Mouse (Mus musculus) CH12.LX (cell line): Measurements from ENCODE around the gene Zfhx3. TPM values are rescaled to one million over a fixed set of nuclear protein-coding genes. Genes with fewer than 3 reads are reported as not detected.

Source experiments
- DNase-seq: peaks from one replicate; pipeline ENCODE4 v3.0.0-alpha.2; 2013; ENCODE audit errors: extremely low read depth
- H3K27ac ChIP-seq: 2 replicates; pipeline ENCODE4 v1.5.1; 2012; ENCODE audit warnings: low read depth, mild to moderate bottlenecking, control low read depth, moderate library complexity; ENCODE audit not compliant: insufficient read depth
- H3K27me3 ChIP-seq: replicated peaks from 2 replicates; pipeline ENCODE3; 2012; ENCODE audit warnings: inconsistent platforms
- H3K36me3 ChIP-seq, 2 experiments: replicated peaks in 1 of 2; 2 replicates each; pipeline versions ENCODE3 to v1.6.1; 2012; ENCODE audit warnings: inconsistent platforms in 1 of 2, low read length in 1 of 2, mild to moderate bottlenecking in 1 of 2, mixed read lengths in 1 of 2, moderate library complexity in 1 of 2; ENCODE audit not compliant: control insufficient read depth in 1 of 2, insufficient read depth in 1 of 2
- H3K4me1 ChIP-seq, 2 experiments: 2 replicates each; pipeline ENCODE4 v1.6.1; 2012; ENCODE audit warnings: inconsistent platforms in 1 of 2, moderate library complexity in 1 of 2; ENCODE audit not compliant: insufficient read depth in 2 of 2, control insufficient read depth in 1 of 2
- H3K4me2 ChIP-seq: 2 replicates; pipeline ENCODE4 v1.6.1; 2012; ENCODE audit warnings: low read depth, mild to moderate bottlenecking, control low read depth; ENCODE audit not compliant: poor library complexity, insufficient read depth, severe bottlenecking
- H3K4me3 ChIP-seq, 3 experiments: fragments of 150-350 bp in 1 of 3; sonication (generic) in 1 of 3; replicated peaks in 1 of 3; 2 replicates each; pipeline versions ENCODE3 to v1.5.1; 2011 to 2012; ENCODE audit warnings: low read depth in 2 of 3, low read length in 2 of 3, mild to moderate bottlenecking in 2 of 3, moderate library complexity in 2 of 3, control low read depth in 1 of 3, improper control_type of control experiment in 1 of 3, inconsistent platforms in 1 of 3, mixed read lengths in 1 of 3; ENCODE audit not compliant: poor library complexity in 1 of 3
- H3K79me2 ChIP-seq: replicated peaks from 2 replicates; pipeline ENCODE4 v1.6.1; 2012; ENCODE audit warnings: mild to moderate bottlenecking, moderate library complexity; ENCODE audit not compliant: control insufficient read depth, poor library complexity, insufficient read depth, severe bottlenecking; ENCODE audit errors: extremely low read depth
- H3K9ac ChIP-seq: 2 replicates; pipeline ENCODE4 v1.6.1; 2012; ENCODE audit warnings: low read depth, mild to moderate bottlenecking, control low read depth, moderate library complexity; ENCODE audit not compliant: insufficient read depth
- H3K9me3 ChIP-seq: replicated peaks from 2 replicates; pipeline ENCODE3; 2012; ENCODE audit warnings: low read length, inconsistent platforms, mixed read lengths
- BHLHE40 ChIP-seq: IDR thresholded peaks from 2 replicates; pipeline ENCODE4 v1.6.1; 2011; ENCODE audit warnings: mild to moderate bottlenecking, low read depth, low read length, improper control_type of control experiment
- CHD1 ChIP-seq: IDR thresholded peaks from 2 replicates; pipeline ENCODE4 v1.6.1; 2012; ENCODE audit warnings: low read depth, low read length, improper control_type of control experiment, inconsistent platforms
- CHD2 ChIP-seq: IDR thresholded peaks from 2 replicates; pipeline ENCODE4 v1.6.1; 2011; ENCODE audit warnings: low read length, improper control_type of control experiment
- CTCF ChIP-seq, 2 experiments: IDR thresholded peaks in 1 of 2; conservative IDR thresholded peaks in 1 of 2; 2 replicates each; pipeline ENCODE4 v1.5.1; 2011 to 2012; ENCODE audit warnings: low read depth in 2 of 2, low read length in 2 of 2, improper control_type of control experiment in 1 of 2, inconsistent platforms in 1 of 2, mild to moderate bottlenecking in 1 of 2, moderate library complexity in 1 of 2
- EP300 ChIP-seq: IDR thresholded peaks from 2 replicates; pipeline ENCODE4 v1.6.1; 2011; ENCODE audit warnings: low read length, improper control_type of control experiment
- ETS1 ChIP-seq: conservative IDR thresholded peaks from 2 replicates; pipeline ENCODE4 v1.6.1; 2012; ENCODE audit warnings: low read depth, mild to moderate bottlenecking, inconsistent platforms, low read length, improper control_type of control experiment, moderate library complexity
- GABPA ChIP-seq: IDR thresholded peaks from 2 replicates; pipeline ENCODE4 v1.6.1; 2012; ENCODE audit warnings: low read depth, low read length, improper control_type of control experiment, inconsistent platforms; ENCODE audit not compliant: insufficient replicate concordance
- HCFC1 ChIP-seq: IDR thresholded peaks from 2 replicates; pipeline ENCODE4 v1.6.1; 2012; ENCODE audit warnings: low read depth, mild to moderate bottlenecking, inconsistent platforms, low read length, improper control_type of control experiment
- JUN ChIP-seq: IDR thresholded peaks from 2 replicates; pipeline ENCODE4 v1.6.1; 2011; ENCODE audit warnings: low read depth, mild to moderate bottlenecking, low read length, improper control_type of control experiment, moderate library complexity; ENCODE audit not compliant: insufficient read depth
- JUND ChIP-seq: conservative IDR thresholded peaks from 2 replicates; pipeline ENCODE4 v1.6.1; 2011; ENCODE audit warnings: low read depth, low read length, improper control_type of control experiment
- KAT2A ChIP-seq: IDR thresholded peaks from 2 replicates; pipeline ENCODE4 v1.6.1; 2012; ENCODE audit warnings: low read length, improper control_type of control experiment, inconsistent platforms; ENCODE audit not compliant: insufficient replicate concordance
- MAZ ChIP-seq: IDR thresholded peaks from 2 replicates; pipeline ENCODE4 v1.6.1; 2012; ENCODE audit warnings: low read depth, mild to moderate bottlenecking, inconsistent platforms, low read length, improper control_type of control experiment, moderate library complexity
- MEF2A ChIP-seq: IDR thresholded peaks from 2 replicates; pipeline ENCODE4 v1.6.1; 2014; ENCODE audit warnings: low read depth, mild to moderate bottlenecking, inconsistent platforms, low read length, improper control_type of control experiment, borderline replicate concordance
- MXI1 ChIP-seq: IDR thresholded peaks from 2 replicates; pipeline ENCODE4 v1.6.1; 2011; ENCODE audit warnings: mild to moderate bottlenecking, low read depth, low read length, improper control_type of control experiment
- PAX5 ChIP-seq: IDR thresholded peaks from 2 replicates; pipeline ENCODE4 v1.6.1; 2012; ENCODE audit warnings: low read length, inconsistent platforms, mixed read lengths
- POLR2AphosphoS2 ChIP-seq: IDR thresholded peaks from 2 replicates; pipeline ENCODE4 v1.6.1; 2011; ENCODE audit warnings: low read depth, low read length, improper control_type of control experiment
- RCOR1 ChIP-seq: conservative IDR thresholded peaks from 2 replicates; pipeline ENCODE4 v1.6.1; 2012; ENCODE audit warnings: low read depth, mild to moderate bottlenecking, inconsistent platforms, low read length, improper control_type of control experiment
- TBP ChIP-seq: conservative IDR thresholded peaks from 2 replicates; pipeline ENCODE4 v1.6.1; 2011; ENCODE audit warnings: low read depth, low read length, improper control_type of control experiment
- TCF12 ChIP-seq: IDR thresholded peaks from 2 replicates; pipeline ENCODE4 v1.6.1; 2014; ENCODE audit warnings: low read depth, mild to moderate bottlenecking, inconsistent platforms, low read length, improper control_type of control experiment
- UBTF ChIP-seq: IDR thresholded peaks from 2 replicates; pipeline ENCODE4 v1.6.1; 2012; ENCODE audit warnings: low read depth, mild to moderate bottlenecking, inconsistent platforms, low read length, improper control_type of control experiment, moderate library complexity
- ZC3H11A ChIP-seq: IDR thresholded peaks from 2 replicates; pipeline ENCODE4 v1.6.1; 2012; ENCODE audit warnings: low read depth, mild to moderate bottlenecking, inconsistent platforms, low read length, improper control_type of control experiment
- ZNF384 ChIP-seq: IDR thresholded peaks from 2 replicates; pipeline ENCODE4 v1.6.1; 2012; ENCODE audit warnings: low read depth, low read length, improper control_type of control experiment, inconsistent platforms
- dilution Hi-C: fragments of 300-500 bp; cut with MboI; formaldehyde crosslinking; loops from 2 replicates; pipeline ENCODE4 v1.14.3; 2020; ENCODE audit warnings: low sequenced_read_pairs; ENCODE audit not compliant: extremely low pct_unique_long_range_greater_than_20kb, extremely low pct_ligation_motif_present
- in situ Hi-C: fragments of 300-500 bp; cut with MboI; formaldehyde crosslinking; loops from 3 replicates; pipeline ENCODE4 v1.14.3; 2019; ENCODE audit warnings: low sequenced_read_pairs, low pct_ligation_motif_present, low pct_unique_long_range_greater_than_20kb, mixed read lengths
- polyA plus RNA-seq: library from polyadenylated mRNA; unstranded; fragments of >175 nt; gene quantifications from 2 replicates; pipeline ENCODE4 v1.2.1, GENCODE M21; 2012; ENCODE audit warnings: low read depth; ENCODE audit not compliant: insufficient read length
- total RNA-seq, 2 experiments: library from RNA; depleted of rRNA; stranded (reverse); fragments of 300-350 nt in 1 of 2; fragments of >200 nt in 1 of 2; gene quantifications; 2 replicates each; pipeline ENCODE4 v1.2.3; 2012 to 2014

Zfhx3 gene
- total and polyA plus RNA-seq, 3 experiments: 0.05 to 0.76 (median 0.68) TPM

- no peak for TF ChIP-seq CHD1
- TF ChIP-seq JUN: no peak
- no peak for TF ChIP-seq MXI1
- TF ChIP-seq PAX5: no peak
- no peak for TF ChIP-seq UBTF
- no peak for TF ChIP-seq KAT2A
- TF ChIP-seq TCF12: no peak
- no peak for TF ChIP-seq EP300
- TF ChIP-seq CTCF (conservative IDR thresholded peaks at IDR 0.05 in 1 of 2, IDR thresholded peaks at IDR 0.05 in 1 of 2; ENCODE audit: low read depth in 2 of 2, low read length in 2 of 2): no peak
- TF ChIP-seq HCFC1: no peak
- TF ChIP-seq ZC3H11A: no peak
- TF ChIP-seq POLR2AphosphoS2: no peak
- TF ChIP-seq MAZ: no peak
- no peak for TF ChIP-seq BHLHE40
- TF ChIP-seq RCOR1: no peak
- no peak for TF ChIP-seq JUND
- no peak for TF ChIP-seq MEF2A
- no peak for TF ChIP-seq CHD2
- TF ChIP-seq, all 38 proteins: peak for 0
- H3K27me3 ChIP-seq: no peaks in the 10 kb centered on the region
- no peak overlapping the region for H3K27ac ChIP-seq
- H3K79me2 ChIP-seq: no peaks in the 10 kb centered on the region
- in situ Hi-C loops: no loop called here
- H3K4me2 ChIP-seq: no peak overlapping the region
- DNase-seq: no peak
- dilution Hi-C loops: no loop called here
- H3K9me3 ChIP-seq: no peaks in the 10 kb centered on the region
- H3K4me1 ChIP-seq: peaks cover 2 to 11% of the 10 kb centered on the region in 2 experiments; a peak in 2 of 4 replicates
- H3K36me3 ChIP-seq: no peaks in the 10 kb centered on the region
- no peak overlapping the region for H3K4me3 ChIP-seq
- no peak overlapping the region for H3K9ac ChIP-seq
These were observed 575.7 kb downstream of the Zfhx3 start for GRCm38 (mm10) chr8:108518116-108518515.

- TF ChIP-seq TBP: no peak
- no peak for TF ChIP-seq GABPA
- peak; percentile 28; the same call in 1 of the 2 replicates for TF ChIP-seq EP300
- TF ChIP-seq ZNF384: no peak
- no peak for TF ChIP-seq RCOR1
- TF ChIP-seq ETS1: no peak
- H3K4me3 ChIP-seq: no peak overlapping the region
- dilution Hi-C loops (no loop called here), in situ Hi-C loops (no loop called here)
- H3K27ac ChIP-seq: no peak overlapping the region
- no peak overlapping the region for H3K9ac ChIP-seq
- no peaks in the 10 kb centered on the region for H3K79me2 ChIP-seq
- no peaks in the 10 kb centered on the region for H3K9me3 ChIP-seq
- no peaks in the 10 kb centered on the region for H3K27me3 ChIP-seq
- peaks cover 2 to 11% of the 10 kb centered on the region in 2 experiments; a peak in 2 of 4 replicates for H3K4me1 ChIP-seq
- no peaks in the 10 kb centered on the region for H3K36me3 ChIP-seq
- peak; percentile 14 for DNase-seq
- no peak overlapping the region for H3K4me2 ChIP-seq
These were observed 579.6 kb downstream of the Zfhx3 start for GRCm38 (mm10) chr8:108522050-108522449.
